Mouse (Mus musculus): ENCODE measurements around the gene Dync2h1. TPM values are rescaled to one million over a fixed set of nuclear protein-coding genes. Genes with fewer than 3 reads are reported as not detected.

Gene Dync2h1
- polyA plus RNA-seq (2014; fragmentation: Illumina TruSeq; extraction: RNeasy Lipid Tissue Mini Kit (QIAGEN cat#74804); ENCODE audit: low read depth, low replicate concordance), result 11.6 TPM

DNA sequence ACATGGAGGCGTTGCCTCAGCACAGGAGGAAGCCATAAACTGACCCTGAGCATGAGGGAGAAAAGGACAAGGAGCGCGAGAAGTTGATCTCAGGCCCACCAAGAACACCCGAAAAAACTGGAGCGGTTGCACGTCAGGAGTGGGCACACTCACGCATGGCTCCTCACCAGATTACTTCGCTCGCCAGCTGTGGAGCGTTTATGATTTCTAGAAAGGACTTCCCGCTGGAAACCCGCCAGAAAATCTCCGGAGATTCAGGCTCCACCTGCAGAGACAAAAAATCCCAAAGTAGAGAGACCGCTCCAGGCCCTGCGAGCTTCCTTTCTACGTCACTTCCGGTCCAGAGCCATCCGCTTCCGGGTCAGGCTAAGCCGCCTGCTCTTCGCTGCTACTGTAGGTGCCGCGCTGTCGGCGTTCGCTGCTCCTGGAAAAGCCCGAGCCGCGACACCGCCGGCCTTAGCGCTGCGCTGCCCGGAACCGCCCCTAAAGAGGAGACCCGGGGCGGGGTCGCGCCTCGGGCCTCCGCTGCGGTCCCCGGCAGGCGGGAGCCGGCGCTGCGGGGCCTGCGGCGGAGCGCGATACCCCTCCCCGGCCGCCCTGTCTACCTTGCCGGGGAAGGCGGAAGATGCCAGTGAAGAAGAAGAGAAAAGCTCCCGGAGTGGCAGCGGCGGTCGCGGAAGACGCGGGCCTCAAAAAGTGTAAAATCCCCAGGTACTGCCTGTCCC is at the start of gene Dync2h1, which contains the start of gene Dcun1d5:
Gene Dync2h1 (minus strand): TSS at position 275 of the 725 bp plus-strand sequence.
Gene Dcun1d5 (plus strand): TSS at position 349 of the 725 bp plus-strand sequence.

Other genes with a start within 250 kb of the Dync2h1 start
- gene Dcun1d5, start 74 bp upstream of the Dync2h1 start, polyA plus RNA-seq (2014; fragmentation: Illumina TruSeq; extraction: RNeasy Lipid Tissue Mini Kit (QIAGEN cat#74804); ENCODE audit: low read depth, low replicate concordance), result 140 TPM
- 3.6 TPM for gene Mmp13, start 88.1 kb upstream of the Dync2h1 start, polyA plus RNA-seq (2014; fragmentation: Illumina TruSeq; extraction: RNeasy Lipid Tissue Mini Kit (QIAGEN cat#74804); ENCODE audit: low read depth, low replicate concordance)
- gene Mmp12, start 159.9 kb upstream of the Dync2h1 start, polyA plus RNA-seq (2014; fragmentation: Illumina TruSeq; extraction: RNeasy Lipid Tissue Mini Kit (QIAGEN cat#74804); ENCODE audit: low read depth, low replicate concordance), result 9.7 TPM
- gene Mmp1b, start 203.6 kb upstream of the Dync2h1 start, polyA plus RNA-seq (2014; fragmentation: Illumina TruSeq; extraction: RNeasy Lipid Tissue Mini Kit (QIAGEN cat#74804); ENCODE audit: low read depth, low replicate concordance), result not detected